Mouse (Mus musculus) hindbrain, embryonic 16.5 days (tissue): ENCODE measurements around the gene Kcne1. TPM values are rescaled to one million over a fixed set of nuclear protein-coding genes. Genes with fewer than 3 reads are reported as not detected.

Experiments used
- ATAC-seq: fragments of 200-750 bp; cut with Nextera tagmentation; 2 replicates; pipeline ENCODE4 v1.8.0; 2017; ENCODE audit warnings: moderate TSS enrichment, moderate library complexity
- H3K27ac ChIP-seq: fragments of 300-500 bp; sonication (generic); 2 replicates; pipeline ENCODE4 v1.5.1; 2014; ENCODE audit warnings: low read depth, mild to moderate bottlenecking, control low read depth, low read length, moderate library complexity
- H3K27me3 ChIP-seq: fragments of 300-500 bp; sonication (generic); replicated peaks from 2 replicates; pipeline ENCODE4 v1.6.1; 2014; ENCODE audit warnings: low read length; ENCODE audit not compliant: control insufficient read depth, insufficient read depth
- H3K36me3 ChIP-seq: fragments of 300-500 bp; sonication (generic); 2 replicates; pipeline ENCODE4 v1.6.1; 2014; ENCODE audit warnings: mild to moderate bottlenecking, low read length, moderate library complexity, mixed read lengths; ENCODE audit not compliant: control insufficient read depth, insufficient read depth
- H3K4me1 ChIP-seq: fragments of 300-500 bp; sonication (generic); 2 replicates; pipeline ENCODE4 v1.6.1; 2014; ENCODE audit warnings: low read depth, low read length; ENCODE audit not compliant: control insufficient read depth, insufficient read depth
- H3K4me2 ChIP-seq: fragments of 300-500 bp; sonication (generic); 2 replicates; pipeline ENCODE4 v1.6.1; 2014; ENCODE audit warnings: mild to moderate bottlenecking, low read length, control low read depth, moderate library complexity
- H3K4me3 ChIP-seq: fragments of 300-500 bp; sonication (generic); 2 replicates; pipeline ENCODE4 v1.5.1; 2014; ENCODE audit warnings: mild to moderate bottlenecking, low read length, control low read depth, moderate library complexity
- H3K9ac ChIP-seq: fragments of 300-500 bp; sonication (generic); 2 replicates; pipeline ENCODE4 v1.6.1; 2014; ENCODE audit warnings: low read depth, mild to moderate bottlenecking, control low read depth, low read length, moderate library complexity
- H3K9me3 ChIP-seq: fragments of 300-500 bp; sonication (generic); 2 replicates; pipeline ENCODE4 v1.6.1; 2014; ENCODE audit warnings: mild to moderate bottlenecking, low read length, moderate library complexity; ENCODE audit not compliant: control insufficient read depth
- WGBS: fragments of 180-500 bp; shearing (Covaris S2); extraction: QIAGEN DNeasy Blood & Tissue Kit; methylation state at CpG from one replicate; pipeline ENCODE4 v1.1.7; 2014; 5-methylcytosine and 5-hydroxymethylcytosine counted together
- polyA plus RNA-seq: library from polyadenylated mRNA; unstranded; fragments of >200 nt; fragmentation: Nextera tagmentation; extraction: Ambion mirVana; gene quantifications from 2 replicates; pipeline ENCODE4 v1.2.1, GENCODE M21; 2015

Kcne1 gene
- polyA plus RNA-seq, 1 experiment from 2014 or later = 0.28 TPM

- no peaks in the 10 kb centered on the region for H3K27me3 ChIP-seq
- 96% methylated on average over 2 of the region's 2 CpGs for WGBS
- H3K27ac ChIP-seq = no peak overlapping the region
- no peak for ATAC-seq
- H3K9me3 ChIP-seq = no peaks in the 10 kb centered on the region
- peaks cover 14% of the 10 kb centered on the region for H3K4me1 ChIP-seq
- H3K36me3 ChIP-seq = peaks cover 13% of the 10 kb centered on the region; the same call in 1 of the 2 replicates
- H3K9ac ChIP-seq = no peak overlapping the region
- no peak overlapping the region for H3K4me2 ChIP-seq
- H3K4me3 ChIP-seq = no peak overlapping the region
These were observed 53.7 kb downstream of the Kcne1 start for GRCm38 (mm10) chr16:92305519-92305918.

GRCm38 (mm10) chr16:92302506-92302905, 56.8 kb downstream of the Kcne1 start:
- Histone ChIP-seq H3K9me3 (no peaks in the 10 kb centered on the region), H3K4me2 (peak overlapping the region; percentile 78), H3K27me3 (no peaks in the 10 kb centered on the region), H3K36me3 (peaks cover 13% of the 10 kb centered on the region; the same call in 1 of the 2 replicates), H3K4me1 (peaks cover 19% of the 10 kb centered on the region), H3K4me3 (peak overlapping the region; percentile 65; the same call in 1 of the 2 replicates), H3K9ac (peak overlapping the region; percentile 79; the same call in 1 of the 2 replicates), H3K27ac (peak overlapping the region; percentile 65)
- WGBS = 75% methylated on average over 5 of the region's 5 CpGs
- no peak for ATAC-seq

GRCm38 (mm10) chr16:92301989-92302388, 57.3 kb downstream of the Kcne1 start:
- ATAC-seq = no peak
- peak overlapping the region; percentile 78 for H3K4me2 ChIP-seq
- H3K36me3 ChIP-seq = peaks cover 11% of the 10 kb centered on the region; the same call in 1 of the 2 replicates
- H3K27me3 ChIP-seq = no peaks in the 10 kb centered on the region
- WGBS = 30% methylated on average over 5 of the region's 5 CpGs
- H3K9ac ChIP-seq = peak overlapping the region; percentile 79
- no peaks in the 10 kb centered on the region for H3K9me3 ChIP-seq
- H3K4me3 ChIP-seq = peak overlapping the region; percentile 65
- H3K4me1 ChIP-seq = peaks cover 19% of the 10 kb centered on the region
- peak overlapping the region; percentile 65 for H3K27ac ChIP-seq

GRCm38 (mm10) chr16:92301412-92301806, 57.9 kb downstream of the Kcne1 start:
- Histone ChIP-seq H3K4me1 (peaks cover 19% of the 10 kb centered on the region), H3K4me3 (peak overlapping the region; percentile 65), H3K9me3 (no peaks in the 10 kb centered on the region), H3K27me3 (no peaks in the 10 kb centered on the region), H3K27ac (peak overlapping the region; percentile 65), H3K9ac (peak overlapping the region; percentile 79), H3K36me3 (peaks cover 10% of the 10 kb centered on the region; the same call in 1 of the 2 replicates), H3K4me2 (peak overlapping the region; percentile 78)
- peak; percentile 78 for ATAC-seq
- 1% methylated on average over 12 of the region's 12 CpGs for WGBS

GRCm38 (mm10) chr16:92300649-92301411, 58.4 kb downstream of the Kcne1 start, which contains the start of gene Smim11:
Smim11 (plus strand) TSS chr16:92301286.
- peaks cover 6% of the 10 kb centered on the region; the same call in 1 of the 2 replicates for H3K36me3 ChIP-seq
- H3K27ac ChIP-seq = peak within 1 kb of the TSS; percentile 68
- H3K4me3 ChIP-seq = peak within 1 kb of the TSS; percentile 65
- ATAC-seq = peak; percentile 95
- 7% methylated on average over 32 of the region's 32 CpGs for WGBS
- H3K4me2 ChIP-seq = peak within 1 kb of the TSS; percentile 78
- no peaks in the 10 kb centered on the region for H3K27me3 ChIP-seq
- H3K9ac ChIP-seq = peak within 1 kb of the TSS; percentile 79
- no peaks in the 10 kb centered on the region for H3K9me3 ChIP-seq
- peaks cover 19% of the 10 kb centered on the region for H3K4me1 ChIP-seq

Other genes starting within 250 kb of the Kcne1 start
- gene Kcne2, start 67.1 kb downstream of the Kcne1 start, polyA plus RNA-seq = 35.1 and 37.2 TPM in 2 replicates
- gene Smim11, start 58.2 kb downstream of the Kcne1 start, polyA plus RNA-seq = 55.4 and 57.7 TPM in 2 replicates
- not detected in 2 replicates for gene Fam243, start 38.0 kb downstream of the Kcne1 start, polyA plus RNA-seq
- 75.7 and 85.5 TPM in 2 replicates for gene Rcan1, start 111.4 kb upstream of the Kcne1 start, polyA plus RNA-seq
- 7.8 and 7.9 TPM in 2 replicates for gene Clic6, start 126.3 kb upstream of the Kcne1 start, polyA plus RNA-seq